8 mouse cellular contexts compared by ENCODE assay signal in the genomic region with DNA sequence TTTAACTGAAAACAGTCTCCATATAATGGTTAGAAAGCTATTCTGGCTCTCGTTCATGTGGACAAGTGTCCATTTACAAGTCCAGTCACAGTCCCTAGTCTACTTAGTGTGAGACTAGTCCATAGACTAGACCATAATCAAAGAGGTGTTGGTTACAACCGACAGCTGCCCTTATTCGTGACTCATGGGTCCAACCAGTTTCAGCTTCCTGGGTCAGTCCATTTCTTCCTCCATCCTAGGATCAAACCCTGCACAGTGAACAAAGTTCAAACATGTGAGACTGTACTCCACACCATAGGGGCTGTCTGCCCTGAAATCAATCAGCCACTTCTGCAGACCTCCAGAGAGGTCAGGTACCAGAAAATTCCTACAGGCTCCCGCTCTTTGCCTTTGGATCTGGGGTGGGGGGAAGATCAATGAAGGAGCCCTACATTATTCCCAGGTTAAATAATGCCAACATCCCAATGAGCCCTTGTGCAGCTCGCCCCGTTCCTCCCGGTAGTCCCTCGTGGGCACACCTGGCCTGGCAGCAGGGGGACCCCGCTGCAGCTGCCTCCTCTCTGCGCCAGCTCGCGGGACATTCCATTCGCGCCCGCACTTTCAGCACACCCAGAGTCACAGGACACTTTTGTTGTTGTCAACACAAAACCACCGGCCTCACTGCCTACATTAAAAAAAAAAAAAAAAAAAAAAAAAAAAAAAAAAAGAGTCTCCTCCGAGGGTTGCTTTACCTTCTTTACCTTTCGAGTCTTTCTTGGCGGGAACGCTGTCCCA. TPM values are rescaled to one million over a fixed set of nuclear protein-coding genes. Genes with fewer than 3 reads are reported as not detected.
DNase-seq lines count a peak whose midpoint lies in the region; ATAC-seq and TF ChIP-seq lines count a peak whose summit lies in the region.

A gene (minus strand): TSS at position 767 of the 774 bp plus-strand sequence.

- peak; percentile 85 for DNase-seq in brain, adult 2 months (ENCODE audit: low read depth, low spot score)
- DNase-seq in heart, postnatal 0 days (ENCODE audit: low spot score), result peak; percentile 70
- peak; percentile 74 to 84 for DNase-seq in kidney, postnatal 36 days
- peak; percentile 76 for DNase-seq in liver, postnatal 0 days
- peak; percentile 79 for DNase-seq in testis, postnatal 14 days (ENCODE audit: low spot score)

- H3K27ac ChIP-seq in heart, postnatal 0 days (ENCODE audit: low read depth), result peak within 1 kb of the TSS; percentile 97
- peak within 1 kb of the TSS; percentile 99 for H3K27ac ChIP-seq in liver, postnatal 0 days (ENCODE audit: low read depth)
- peak within 1 kb of the TSS; percentile 83 for H3K27ac ChIP-seq in neural tube, embryonic 12.5 days

- peaks cover 18% of the 10 kb centered on the region for H3K4me1 ChIP-seq in heart, postnatal 0 days (ENCODE audit: control insufficient read depth, insufficient read depth)
- H3K4me1 ChIP-seq in liver, postnatal 0 days (ENCODE audit: insufficient read depth), result peaks cover 28% of the 10 kb centered on the region
- peaks cover 13% of the 10 kb centered on the region for H3K4me1 ChIP-seq in neural tube, embryonic 12.5 days

- no peaks in the 10 kb centered on the region for H3K9me3 ChIP-seq in heart, postnatal 0 days (replicated peaks; ENCODE audit: control insufficient read depth, low read length)
- no peaks in the 10 kb centered on the region for H3K9me3 ChIP-seq in liver, postnatal 0 days (ENCODE audit: low read length)
- no peaks in the 10 kb centered on the region for H3K9me3 ChIP-seq in neural tube, embryonic 12.5 days

- 8% methylated on average over 20 of the region's 20 CpGs for WGBS in heart, postnatal 0 days
- WGBS in liver, postnatal 0 days (ENCODE audit: insufficient replicate concordance), result 5% methylated on average over 20 of the region's 20 CpGs
- WGBS in neural tube, embryonic 12.5 days, result 11% methylated on average over 20 of the region's 20 CpGs

- H3K4me3 ChIP-seq in heart, postnatal 0 days (ENCODE audit: low read depth, low read length), result peak within 1 kb of the TSS; percentile 90
- peak within 1 kb of the TSS; percentile 91 for H3K4me3 ChIP-seq in liver, postnatal 0 days (ENCODE audit: low read depth, low read length)
- peak within 1 kb of the TSS; percentile 87 for H3K4me3 ChIP-seq in neural tube, embryonic 12.5 days

- H3K4me2 ChIP-seq in heart, postnatal 0 days (ENCODE audit: low read depth, low read length), result peak within 1 kb of the TSS; percentile 82
- peak within 1 kb of the TSS; percentile 91 for H3K4me2 ChIP-seq in liver, postnatal 0 days (ENCODE audit: low read depth, low read length)
- peak within 1 kb of the TSS; percentile 69 for H3K4me2 ChIP-seq in neural tube, embryonic 12.5 days (replicated peaks)

- no peak for TF ChIP-seq EP300 in heart, postnatal 0 days (IDR thresholded peaks at IDR 0.05; ENCODE audit: low read depth)
- TF ChIP-seq EP300 in liver, postnatal 0 days (IDR thresholded peaks at IDR 0.05; ENCODE audit: low read depth), result no peak

- no peaks in the 10 kb centered on the region for H3K27me3 ChIP-seq in heart, postnatal 0 days (ENCODE audit: control insufficient read depth, insufficient read depth, low read length)
- no peaks in the 10 kb centered on the region for H3K27me3 ChIP-seq in liver, postnatal 0 days (ENCODE audit: insufficient read depth, low read length)
- H3K27me3 ChIP-seq in neural tube, embryonic 12.5 days (replicated peaks), result no peaks in the 10 kb centered on the region

- peaks cover 26% of the 10 kb centered on the region for H3K36me3 ChIP-seq in heart, postnatal 0 days (replicated peaks; ENCODE audit: control insufficient read depth, insufficient read depth, low read length)
- H3K36me3 ChIP-seq in liver, postnatal 0 days (replicated peaks; ENCODE audit: insufficient read depth, low read length), result peaks cover 31% of the 10 kb centered on the region
- H3K36me3 ChIP-seq in neural tube, embryonic 12.5 days, result peaks cover 18% of the 10 kb centered on the region

- ATAC-seq in CD4-positive, CD25-positive, alpha-beta regulatory T cell, adult 4 months, result peak; percentile 67
- ATAC-seq in erythroid progenitor cell, adult 5-6 weeks (replicated peaks; ENCODE audit: low FRiP score, poor library complexity, severe bottlenecking), result peak; percentile 85
- ATAC-seq in heart, postnatal 0 days (ENCODE audit: insufficient read depth, low read depth), result peak; percentile 52; the same call in 1 of the 2 replicates
- ATAC-seq in liver, postnatal 0 days, result peak; percentile 21
- ATAC-seq in neural tube, embryonic 12.5 days (ENCODE audit: low FRiP score, low read depth), result peak; percentile 76

- peak; percentile 12; the same call in 1 of the 2 replicates for TF ChIP-seq CTCF in heart, postnatal 0 days (IDR thresholded peaks at IDR 0.05; ENCODE audit: low read depth)
- peak; percentile 36 for TF ChIP-seq CTCF in liver, postnatal 0 days (IDR thresholded peaks at IDR 0.05; ENCODE audit: low read depth)

- peak within 1 kb of the TSS; percentile 95 for H3K9ac ChIP-seq in heart, postnatal 0 days (replicated peaks; ENCODE audit: low read depth, low read length)
- H3K9ac ChIP-seq in liver, postnatal 0 days (replicated peaks), result peak within 1 kb of the TSS; percentile 99
- peak within 1 kb of the TSS; percentile 89 for H3K9ac ChIP-seq in neural tube, embryonic 12.5 days

RNA-seq across cellular contexts. Expression of the gene that starts here (rescaled TPM):
- 10 to 100 TPM; 11.2 to 16.2 TPM for polyA plus RNA-seq in CD4-positive, CD25-positive, alpha-beta regulatory T cell, adult 4 months (2017; shearing (Covaris generic))
- 32.7 and 71.7 TPM in 2 replicates for total RNA-seq in erythroid progenitor cell, adult 5-6 weeks (2015; ENCODE audit: low replicate concordance)
- total RNA-seq in erythroid progenitor cell, adult 5-6 weeks (2017; ENCODE audit: low replicate concordance), result 20.9 and 50.8 TPM in 2 replicates
- 4.4 and 6.9 TPM in 2 replicates for total RNA-seq in heart, postnatal 0 days (2014; rRNA removed; ENCODE audit: low replicate concordance)
- 9.6 and 11.3 TPM in 2 replicates for polyA plus RNA-seq in heart, postnatal 0 days (2015; fragmentation: Nextera tagmentation; extraction: Ambion mirVana)
- polyA plus RNA-seq in liver, postnatal 0 days (2015; fragmentation: Nextera tagmentation; extraction: Ambion mirVana), result 12.1 and 14.8 TPM in 2 replicates
- polyA plus RNA-seq in neural tube, embryonic 12.5 days (2016; fragmentation: Nextera tagmentation; extraction: Ambion mirVana), result 12.1 and 16.0 TPM in 2 replicates

Comparison
In these comparisons a context has a peak if more than half of its experiments do, and no peak if none do; other contexts are left out.
1. Peak in every context shown above with its lines: DNase-seq, ATAC-seq, H3K4me3 ChIP-seq and H3K27ac ChIP-seq.
2. ATAC-seq: peak in every context shown above with its lines; median percentile 85 in erythroid progenitor cell, adult 5-6 weeks; 76 in neural tube, embryonic 12.5 days; 67 in CD4-positive, CD25-positive, alpha-beta regulatory T cell, adult 4 months; 52 in heart, postnatal 0 days; 21 in liver, postnatal 0 days.